Mouse (Mus musculus): Measurements from ENCODE around the gene Mrpl47. TPM values are rescaled to one million over a fixed set of nuclear protein-coding genes. Genes with fewer than 3 reads are reported as not detected.
"Not testable (repeated sequence)": the region's sequence is repeated elsewhere in the genome, so short reads cannot be mapped to it uniquely, and the experiment has no call there.

Gene Mrpl47
- 42.1 and 43.3 TPM in 2 replicates for polyA plus RNA-seq (2014; fragmentation: Nextera tagmentation; extraction: Ambion mirVana)

DNA sequence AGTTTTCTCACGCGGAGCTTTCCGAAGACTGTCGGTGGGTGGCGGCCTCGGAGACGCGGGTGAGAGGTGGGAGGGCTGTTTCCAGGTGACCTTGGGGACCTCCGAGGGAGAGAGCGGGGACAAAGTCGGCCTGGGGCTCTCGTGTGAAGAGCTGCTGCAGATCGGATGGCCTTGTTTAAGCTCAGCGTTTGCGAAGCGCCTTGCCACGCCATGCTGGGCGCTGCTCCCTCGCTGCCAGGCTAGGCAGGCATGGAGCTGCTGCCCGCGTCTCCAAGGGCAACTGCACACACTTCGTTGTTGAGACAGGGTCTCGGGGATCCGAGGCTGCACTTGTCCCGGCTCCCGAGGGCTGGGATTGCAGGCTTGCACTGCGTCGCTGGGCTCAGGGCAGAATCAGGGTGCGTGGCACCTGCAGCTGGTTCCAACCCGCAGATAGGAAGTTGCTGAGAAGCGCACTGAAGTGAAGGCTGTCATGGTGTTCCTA, at the start of gene Mrpl47:
Gene Mrpl47, minus strand, starts transcription at position 434 of the 484 bp plus-strand sequence.
- WGBS, result under 1% methylated on average over 31 of the region's 31 CpGs
- DNase-seq (ENCODE audit: low spot score) (no peak), ATAC-seq (peak; percentile 48)
- peak within 1 kb of the TSS; percentile 83 for H3K4me2 ChIP-seq (ENCODE audit: low read length)
- no peaks in the 10 kb centered on the region for H3K27me3 ChIP-seq (replicated peaks; ENCODE audit: control insufficient read depth, insufficient read depth, low read length)
- H3K9ac ChIP-seq (ENCODE audit: low read length), result peak within 1 kb of the TSS; percentile 79
- H3K4me1 ChIP-seq (ENCODE audit: control insufficient read depth, insufficient read depth, low read length), result peaks cover 10% of the 10 kb centered on the region
- no peaks in the 10 kb centered on the region for H3K9me3 ChIP-seq (replicated peaks; ENCODE audit: control insufficient read depth, low read length)
- peak within 1 kb of the TSS; percentile 90 for H3K4me3 ChIP-seq (ENCODE audit: low read depth, low read length)
- H3K27ac ChIP-seq (ENCODE audit: low read depth, low read length), result peak within 1 kb of the TSS; percentile 88
- peaks cover 20% of the 10 kb centered on the region for H3K36me3 ChIP-seq (ENCODE audit: control insufficient read depth, insufficient read depth, low read length)

- H3K27ac ChIP-seq (ENCODE audit: low read depth, low read length), result no peak overlapping the region
- H3K4me1 ChIP-seq (ENCODE audit: control insufficient read depth, insufficient read depth, low read length), result no peaks in the 10 kb centered on the region
- WGBS, result 81% methylated on average over 2 of the region's 2 CpGs
- H3K36me3 ChIP-seq (ENCODE audit: control insufficient read depth, insufficient read depth, low read length), result no peaks in the 10 kb centered on the region
- no peak overlapping the region for H3K4me3 ChIP-seq (ENCODE audit: low read depth, low read length)
- DNase-seq (ENCODE audit: low spot score) (no peak), ATAC-seq (no peak)
- H3K4me2 ChIP-seq (ENCODE audit: low read length), result no peak overlapping the region
- no peak overlapping the region for H3K9ac ChIP-seq (ENCODE audit: low read length)
- no peaks in the 10 kb centered on the region for H3K27me3 ChIP-seq (replicated peaks; ENCODE audit: control insufficient read depth, insufficient read depth, low read length)
- no peaks in the 10 kb centered on the region for H3K9me3 ChIP-seq (replicated peaks; ENCODE audit: control insufficient read depth, low read length)
These were observed 33.4 kb upstream of the Mrpl47 start for GRCm38 (mm10) chr3:32770781-32771180.

DNA sequence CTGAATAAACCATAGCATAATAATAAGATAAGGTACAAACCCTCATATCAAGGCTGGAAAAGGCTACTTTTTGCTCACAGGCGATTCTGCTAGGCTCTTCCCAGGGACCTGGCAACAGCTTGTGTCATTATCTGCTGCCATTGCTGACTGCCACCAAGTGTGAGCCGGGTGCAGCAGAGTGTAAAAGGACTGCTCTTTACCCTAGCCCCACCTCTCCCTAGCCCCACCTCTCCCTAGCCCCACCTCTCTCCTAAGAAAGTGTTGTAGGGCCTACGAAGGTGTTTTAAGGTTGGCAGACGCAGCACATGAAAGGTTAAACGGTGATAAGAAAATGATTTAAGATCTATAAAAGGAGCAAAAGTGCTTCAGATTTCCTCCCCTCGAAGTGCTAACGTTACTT, 26.5 kb upstream of the Mrpl47 start:
- no peak overlapping the region for H3K9ac ChIP-seq (ENCODE audit: low read length)
- no peak for ATAC-seq

GRCm38 (mm10) chr3:32762962-32763361, 25.6 kb upstream of the Mrpl47 start:
- Histone ChIP-seq H3K9ac (ENCODE audit: low read length) (no peak overlapping the region), H3K27me3 (replicated peaks; ENCODE audit: control insufficient read depth, insufficient read depth, low read length) (no peaks in the 10 kb centered on the region), H3K4me2 (ENCODE audit: low read length) (no peak overlapping the region), H3K36me3 (ENCODE audit: control insufficient read depth, insufficient read depth, low read length) (no peaks in the 10 kb centered on the region), H3K4me3 (ENCODE audit: low read depth, low read length) (no peak overlapping the region), H3K9me3 (replicated peaks; ENCODE audit: control insufficient read depth, low read length) (no peaks in the 10 kb centered on the region), H3K4me1 (ENCODE audit: control insufficient read depth, insufficient read depth, low read length) (no peaks in the 10 kb centered on the region), H3K27ac (ENCODE audit: low read depth, low read length) (no peak overlapping the region)
- DNase-seq (ENCODE audit: low spot score), result no peak
- no peak for ATAC-seq
- WGBS, result 63% methylated on average over 8 of the region's 8 CpGs

More for the DNA sequence above, 26.5 kb upstream of the Mrpl47 start:
- Histone ChIP-seq H3K4me1 (ENCODE audit: control insufficient read depth, insufficient read depth, low read length) (no peaks in the 10 kb centered on the region), H3K9me3 (replicated peaks; ENCODE audit: control insufficient read depth, low read length) (no peaks in the 10 kb centered on the region), H3K4me2 (ENCODE audit: low read length) (no peak overlapping the region), H3K27ac (ENCODE audit: low read depth, low read length) (no peak overlapping the region), H3K36me3 (ENCODE audit: control insufficient read depth, insufficient read depth, low read length) (no peaks in the 10 kb centered on the region), H3K4me3 (ENCODE audit: low read depth, low read length) (no peak overlapping the region), H3K27me3 (replicated peaks; ENCODE audit: control insufficient read depth, insufficient read depth, low read length) (no peaks in the 10 kb centered on the region)
- WGBS, result 51% methylated on average over 7 of the region's 7 CpGs
- DNase-seq (ENCODE audit: low spot score), result no peak

- 62% methylated on average over 5 of the region's 5 CpGs for WGBS
- H3K4me3 ChIP-seq (ENCODE audit: low read depth, low read length), result no peak overlapping the region
These were observed 21.8 kb upstream of the Mrpl47 start for GRCm38 (mm10) chr3:32759212-32759611.

GRCm38 (mm10) chr3:32754384-32754915, 17.0 kb upstream of the Mrpl47 start:
- no peaks in the 10 kb centered on the region for H3K27me3 ChIP-seq (replicated peaks; ENCODE audit: control insufficient read depth, insufficient read depth, low read length)
- H3K9ac ChIP-seq (ENCODE audit: low read length), result no peak overlapping the region
- no peaks in the 10 kb centered on the region for H3K4me1 ChIP-seq (ENCODE audit: control insufficient read depth, insufficient read depth, low read length)
- no peak overlapping the region for H3K4me3 ChIP-seq (ENCODE audit: low read depth, low read length)
- DNase-seq (ENCODE audit: low spot score) (no peak), ATAC-seq (no peak)
- no peak overlapping the region for H3K27ac ChIP-seq (ENCODE audit: low read depth, low read length)
- H3K36me3 ChIP-seq (ENCODE audit: control insufficient read depth, insufficient read depth, low read length), result peaks cover 34% of the 10 kb centered on the region
- no peaks in the 10 kb centered on the region for H3K9me3 ChIP-seq (replicated peaks; ENCODE audit: control insufficient read depth, low read length)
- H3K4me2 ChIP-seq (ENCODE audit: low read length), result no peak overlapping the region
- WGBS, result 92% methylated on average over 3 of the region's 3 CpGs

More at GRCm38 (mm10) chr3:32759212-32759611, 21.8 kb upstream of the Mrpl47 start:
- ATAC-seq, result no peak
- Histone ChIP-seq H3K9me3 (replicated peaks; ENCODE audit: control insufficient read depth, low read length) (no peaks in the 10 kb centered on the region), H3K4me2 (ENCODE audit: low read length) (no peak overlapping the region), H3K4me1 (ENCODE audit: control insufficient read depth, insufficient read depth, low read length) (no peaks in the 10 kb centered on the region), H3K27me3 (replicated peaks; ENCODE audit: control insufficient read depth, insufficient read depth, low read length) (no peaks in the 10 kb centered on the region), H3K36me3 (ENCODE audit: control insufficient read depth, insufficient read depth, low read length) (no peaks in the 10 kb centered on the region), H3K27ac (ENCODE audit: low read depth, low read length) (no peak overlapping the region), H3K9ac (ENCODE audit: low read length) (no peak overlapping the region)
- DNase-seq (ENCODE audit: low spot score), result no peak

GRCm38 (mm10) chr3:32749820-32750579, 12.6 kb upstream of the Mrpl47 start:
- Histone ChIP-seq H3K4me1 (ENCODE audit: control insufficient read depth, insufficient read depth, low read length) (no peaks in the 10 kb centered on the region), H3K4me3 (ENCODE audit: low read depth, low read length) (no peak overlapping the region), H3K9me3 (replicated peaks; ENCODE audit: control insufficient read depth, low read length) (no peaks in the 10 kb centered on the region), H3K36me3 (ENCODE audit: control insufficient read depth, insufficient read depth, low read length) (peaks cover 67% of the 10 kb centered on the region), H3K9ac (ENCODE audit: low read length) (no peak overlapping the region), H3K27ac (ENCODE audit: low read depth, low read length) (no peak overlapping the region), H3K27me3 (replicated peaks; ENCODE audit: control insufficient read depth, insufficient read depth, low read length) (no peaks in the 10 kb centered on the region), H3K4me2 (ENCODE audit: low read length) (no peak overlapping the region)
- ATAC-seq (peak; percentile 83), DNase-seq (ENCODE audit: low spot score) (peak; percentile 60)
- 65% methylated on average over 4 of the region's 4 CpGs for WGBS

GRCm38 (mm10) chr3:32748384-32748783, 11.0 kb upstream of the Mrpl47 start:
- no peak overlapping the region for H3K4me2 ChIP-seq (ENCODE audit: low read length)
- peaks cover 69% of the 10 kb centered on the region for H3K36me3 ChIP-seq (ENCODE audit: control insufficient read depth, insufficient read depth, low read length)
- DNase-seq (ENCODE audit: low spot score) (no peak), ATAC-seq (no peak)
- H3K4me3 ChIP-seq (ENCODE audit: low read depth, low read length), result no peak overlapping the region
- no peak overlapping the region for H3K27ac ChIP-seq (ENCODE audit: low read depth, low read length)
- no peaks in the 10 kb centered on the region for H3K27me3 ChIP-seq (replicated peaks; ENCODE audit: control insufficient read depth, insufficient read depth, low read length)
- H3K9ac ChIP-seq (ENCODE audit: low read length), result no peak overlapping the region
- 91% methylated on average over 9 of the region's 9 CpGs for WGBS
- no peaks in the 10 kb centered on the region for H3K9me3 ChIP-seq (replicated peaks; ENCODE audit: control insufficient read depth, low read length)
- no peaks in the 10 kb centered on the region for H3K4me1 ChIP-seq (ENCODE audit: control insufficient read depth, insufficient read depth, low read length)

GRCm38 (mm10) chr3:32745426-32745825, 8.0 kb upstream of the Mrpl47 start:
- DNase-seq (ENCODE audit: low spot score); H3K9ac ChIP-seq (ENCODE audit: low read length); H3K4me1 ChIP-seq (ENCODE audit: control insufficient read depth, insufficient read depth, low read length); H3K9me3 ChIP-seq (replicated peaks; ENCODE audit: control insufficient read depth, low read length); H3K27me3 ChIP-seq (replicated peaks; ENCODE audit: control insufficient read depth, insufficient read depth, low read length); ATAC-seq; H3K4me3 ChIP-seq (ENCODE audit: low read depth, low read length); H3K27ac ChIP-seq (ENCODE audit: low read depth, low read length); H3K4me2 ChIP-seq (ENCODE audit: low read length): not testable (repeated sequence)
- H3K36me3 ChIP-seq (ENCODE audit: control insufficient read depth, insufficient read depth, low read length), result peaks cover 49% of the 10 kb centered on the region
